Mouse (Mus musculus): ENCODE results near the gene Pex5l.

Gene Pex5l

GRCm38 (mm10) chr3:33142901-33143461 lies at the start of gene Pex5l:
Gene Pex5l (minus strand): TSS chr3:33143247.
- peak; percentile 49 to 65 for DNase-seq (ENCODE audit: low spot score in 2 of 2)

GRCm38 (mm10) chr3:33165186-33165585 lies 22.1 kb upstream of the Pex5l start:
- no peak for DNase-seq (ENCODE audit: low spot score in 2 of 2)

- DNase-seq (ENCODE audit: low spot score in 2 of 2) = no peak
These were observed 20.8 kb upstream of the Pex5l start for GRCm38 (mm10) chr3:33163821-33164220.

- no peak for DNase-seq (ENCODE audit: low spot score in 2 of 2)
These were observed 545 bp upstream of the Pex5l start for GRCm38 (mm10) chr3:33143592-33143991.

GRCm38 (mm10) chr3:33142398-33142797 lies 649 bp downstream of the Pex5l start:
- no peak for DNase-seq (ENCODE audit: low spot score in 2 of 2)

- no peak for DNase-seq (ENCODE audit: low spot score in 2 of 2)
These were observed 13.1 kb downstream of the Pex5l start for GRCm38 (mm10) chr3:33129944-33130343.

GRCm38 (mm10) chr3:33124796-33125195 lies 18.3 kb downstream of the Pex5l start:
- no peak for DNase-seq (ENCODE audit: low spot score in 2 of 2)

GRCm38 (mm10) chr3:33105785-33106184 lies 37.3 kb downstream of the Pex5l start:
- DNase-seq (ENCODE audit: low spot score in 2 of 2) = no peak

GRCm38 (mm10) chr3:33103501-33103900 lies 39.5 kb downstream of the Pex5l start:
- no peak for DNase-seq (ENCODE audit: low spot score in 2 of 2)

- no peak for DNase-seq (ENCODE audit: low spot score in 2 of 2)
These were observed 44.3 kb downstream of the Pex5l start for GRCm38 (mm10) chr3:33098550-33099295.

- DNase-seq (ENCODE audit: low spot score in 2 of 2) = no peak
These were observed 49.4 kb downstream of the Pex5l start for GRCm38 (mm10) chr3:33093646-33094045.

- DNase-seq (ENCODE audit: low spot score in 2 of 2) = no peak
These were observed 53.0 kb downstream of the Pex5l start for GRCm38 (mm10) chr3:33090001-33090400.

GRCm38 (mm10) chr3:33089470-33089869 lies 53.6 kb downstream of the Pex5l start:
- DNase-seq (ENCODE audit: low spot score in 2 of 2) = no peak

GRCm38 (mm10) chr3:33088276-33088675 lies 54.8 kb downstream of the Pex5l start:
- no peak for DNase-seq (ENCODE audit: low spot score in 2 of 2)

- no peak for DNase-seq (ENCODE audit: low spot score in 2 of 2)
These were observed 60.2 kb downstream of the Pex5l start for GRCm38 (mm10) chr3:33082806-33083338.

- no peak for DNase-seq (ENCODE audit: low spot score in 2 of 2)
These were observed 61.3 kb downstream of the Pex5l start for GRCm38 (mm10) chr3:33081793-33082192.

GRCm38 (mm10) chr3:33079658-33080057 lies 63.4 kb downstream of the Pex5l start:
- DNase-seq (ENCODE audit: low spot score in 2 of 2) = no peak

GRCm38 (mm10) chr3:33079171-33079570 lies 63.9 kb downstream of the Pex5l start:
- no peak for DNase-seq (ENCODE audit: low spot score in 2 of 2)

- no peak for DNase-seq (ENCODE audit: low spot score in 2 of 2)
These were observed 67.4 kb downstream of the Pex5l start for GRCm38 (mm10) chr3:33075696-33076095.

- DNase-seq (ENCODE audit: low spot score in 2 of 2) = no peak
These were observed 68.6 kb downstream of the Pex5l start for GRCm38 (mm10) chr3:33074266-33074981.

- no peak for DNase-seq (ENCODE audit: low spot score in 2 of 2)
These were observed 69.2 kb downstream of the Pex5l start for GRCm38 (mm10) chr3:33073905-33074265.

- peak; percentile 38 to 43 for DNase-seq (ENCODE audit: low spot score in 2 of 2)
These were observed 72.3 kb downstream of the Pex5l start for GRCm38 (mm10) chr3:33070771-33071170.

GRCm38 (mm10) chr3:33068146-33068545 lies 74.9 kb downstream of the Pex5l start:
- no peak for DNase-seq (ENCODE audit: low spot score in 2 of 2)
